Mouse (Mus musculus): ENCODE results near the gene Defb29. TPM values are rescaled to one million over a fixed set of nuclear protein-coding genes. Genes with fewer than 3 reads are reported as not detected.

The Defb29 gene
- total and polyA plus RNA-seq, 2 experiments from 2014 or later = not detected

- WGBS = 76% methylated on average over 6 of the region's 6 CpGs
- no peak overlapping the region for H3K27ac ChIP-seq (ENCODE audit: low read depth)
- H3K9ac ChIP-seq (replicated peaks; ENCODE audit: low read depth, low read length) = no peak overlapping the region
- H3K27me3 ChIP-seq (ENCODE audit: control insufficient read depth, insufficient read depth, low read length) = no peaks in the 10 kb centered on the region
- DNase-seq (ENCODE audit: low spot score) (no peak), ATAC-seq (ENCODE audit: insufficient read depth, low read depth) (no peak)
- no peaks in the 10 kb centered on the region for H3K9me3 ChIP-seq (replicated peaks; ENCODE audit: control insufficient read depth, low read length)
- H3K36me3 ChIP-seq (replicated peaks; ENCODE audit: control insufficient read depth, insufficient read depth, low read length) = no peaks in the 10 kb centered on the region
- TF ChIP-seq CTCF (IDR thresholded peaks at IDR 0.05; ENCODE audit: low read depth) (peak; percentile 16; the same call in 1 of the 2 replicates), EP300 (IDR thresholded peaks at IDR 0.05; ENCODE audit: low read depth) (no peak)
- no peaks in the 10 kb centered on the region for H3K4me1 ChIP-seq (ENCODE audit: control insufficient read depth, insufficient read depth)
- H3K4me3 ChIP-seq (ENCODE audit: low read depth, low read length) = no peak overlapping the region
- no peak overlapping the region for H3K4me2 ChIP-seq (ENCODE audit: low read depth, low read length)
Observed at GRCm38 (mm10) chr2:152500863-152501229, 39.1 kb downstream of the Defb29 start.

GRCm38 (mm10) chr2:152500204-152500862 lies 39.6 kb downstream of the Defb29 start:
- H3K4me2 ChIP-seq (ENCODE audit: low read depth, low read length) = no peak overlapping the region
- no peaks in the 10 kb centered on the region for H3K27me3 ChIP-seq (ENCODE audit: control insufficient read depth, insufficient read depth, low read length)
- H3K36me3 ChIP-seq (replicated peaks; ENCODE audit: control insufficient read depth, insufficient read depth, low read length) = no peaks in the 10 kb centered on the region
- DNase-seq (ENCODE audit: low spot score) (no peak), ATAC-seq (ENCODE audit: insufficient read depth, low read depth) (no peak)
- H3K9me3 ChIP-seq (replicated peaks; ENCODE audit: control insufficient read depth, low read length) = no peaks in the 10 kb centered on the region
- H3K27ac ChIP-seq (ENCODE audit: low read depth) = no peak overlapping the region
- TF ChIP-seq EP300 (IDR thresholded peaks at IDR 0.05; ENCODE audit: low read depth) (no peak), CTCF (IDR thresholded peaks at IDR 0.05; ENCODE audit: low read depth) (no peak)
- H3K4me1 ChIP-seq (ENCODE audit: control insufficient read depth, insufficient read depth) = no peaks in the 10 kb centered on the region
- H3K4me3 ChIP-seq (ENCODE audit: low read depth, low read length) = no peak overlapping the region
- no peak overlapping the region for H3K9ac ChIP-seq (replicated peaks; ENCODE audit: low read depth, low read length)
- 40% methylated on average over 7 of the region's 7 CpGs for WGBS

- no peak overlapping the region for H3K27ac ChIP-seq (ENCODE audit: low read depth)
- WGBS = 65% methylated on average over 6 of the region's 6 CpGs
- no peak overlapping the region for H3K4me2 ChIP-seq (ENCODE audit: low read depth, low read length)
- DNase-seq (ENCODE audit: low spot score) (no peak), ATAC-seq (ENCODE audit: insufficient read depth, low read depth) (no peak)
- H3K9ac ChIP-seq (replicated peaks; ENCODE audit: low read depth, low read length) = no peak overlapping the region
- no peaks in the 10 kb centered on the region for H3K27me3 ChIP-seq (ENCODE audit: control insufficient read depth, insufficient read depth, low read length)
- H3K36me3 ChIP-seq (replicated peaks; ENCODE audit: control insufficient read depth, insufficient read depth, low read length) = no peaks in the 10 kb centered on the region
- H3K9me3 ChIP-seq (replicated peaks; ENCODE audit: control insufficient read depth, low read length) = no peaks in the 10 kb centered on the region
- no peak overlapping the region for H3K4me3 ChIP-seq (ENCODE audit: low read depth, low read length)
- H3K4me1 ChIP-seq (ENCODE audit: control insufficient read depth, insufficient read depth) = no peaks in the 10 kb centered on the region
- no peak for TF ChIP-seq EP300 (IDR thresholded peaks at IDR 0.05; ENCODE audit: low read depth)
- no peak for TF ChIP-seq CTCF (IDR thresholded peaks at IDR 0.05; ENCODE audit: low read depth)
Observed at GRCm38 (mm10) chr2:152498020-152498419, 41.9 kb downstream of the Defb29 start.

GRCm38 (mm10) chr2:152493151-152493550 lies 46.7 kb downstream of the Defb29 start:
- Histone ChIP-seq H3K27ac (ENCODE audit: low read depth) (no peak overlapping the region), H3K36me3 (replicated peaks; ENCODE audit: control insufficient read depth, insufficient read depth, low read length) (no peaks in the 10 kb centered on the region), H3K27me3 (ENCODE audit: control insufficient read depth, insufficient read depth, low read length) (no peaks in the 10 kb centered on the region), H3K4me1 (ENCODE audit: control insufficient read depth, insufficient read depth) (no peaks in the 10 kb centered on the region), H3K9ac (replicated peaks; ENCODE audit: low read depth, low read length) (no peak overlapping the region), H3K9me3 (replicated peaks; ENCODE audit: control insufficient read depth, low read length) (no peaks in the 10 kb centered on the region), H3K4me2 (ENCODE audit: low read depth, low read length) (no peak overlapping the region), H3K4me3 (ENCODE audit: low read depth, low read length) (no peak overlapping the region)
- TF ChIP-seq EP300 (IDR thresholded peaks at IDR 0.05; ENCODE audit: low read depth) = no peak
- TF ChIP-seq CTCF (IDR thresholded peaks at IDR 0.05; ENCODE audit: low read depth) = no peak
- WGBS = 77% methylated on average over 6 of the region's 6 CpGs
- DNase-seq (ENCODE audit: low spot score) (no peak), ATAC-seq (ENCODE audit: insufficient read depth, low read depth) (no peak)

- no peak within 1 kb of the TSS for H3K4me2 ChIP-seq (ENCODE audit: low read depth, low read length)
- no peak for TF ChIP-seq EP300 (IDR thresholded peaks at IDR 0.05; ENCODE audit: low read depth)
- no peak for TF ChIP-seq CTCF (IDR thresholded peaks at IDR 0.05; ENCODE audit: low read depth)
- no peak within 1 kb of the TSS for H3K4me3 ChIP-seq (ENCODE audit: low read depth, low read length)
- no peaks in the 10 kb centered on the region for H3K36me3 ChIP-seq (replicated peaks; ENCODE audit: control insufficient read depth, insufficient read depth, low read length)
- no peaks in the 10 kb centered on the region for H3K4me1 ChIP-seq (ENCODE audit: control insufficient read depth, insufficient read depth)
- H3K9me3 ChIP-seq (replicated peaks; ENCODE audit: control insufficient read depth, low read length) = no peaks in the 10 kb centered on the region
- no peaks in the 10 kb centered on the region for H3K27me3 ChIP-seq (ENCODE audit: control insufficient read depth, insufficient read depth, low read length)
- DNase-seq (ENCODE audit: low spot score) (no peak), ATAC-seq (ENCODE audit: insufficient read depth, low read depth) (no peak)
- no peak within 1 kb of the TSS for H3K9ac ChIP-seq (replicated peaks; ENCODE audit: low read depth, low read length)
- no peak within 1 kb of the TSS for H3K27ac ChIP-seq (ENCODE audit: low read depth)
Observed at GRCm38 (mm10) chr2:152490038-152490437, 49.9 kb downstream of the Defb29 start, which contains the start of gene Defb22. Gene Defb22, minus strand, starts transcription at chr2:152490138.

Other genes starting within 250 kb of the Defb29 start
- 60.9 and 65.8 TPM in 2 replicates for gene Tbc1d20, start 246.3 kb downstream of the Defb29 start, total RNA-seq (2014; rRNA removed; ENCODE audit: low replicate concordance)
- 22.8 and 23.7 TPM in 2 replicates for gene Tbc1d20, start 246.3 kb downstream of the Defb29 start, polyA plus RNA-seq (2015; fragmentation: Nextera tagmentation; extraction: Ambion mirVana)
- 104 and 112 TPM in 2 replicates for gene Rbck1, start 207.4 kb downstream of the Defb29 start, total RNA-seq (2014; rRNA removed; ENCODE audit: low replicate concordance)
- 52.0 and 54.4 TPM in 2 replicates for gene Rbck1, start 207.4 kb downstream of the Defb29 start, polyA plus RNA-seq (2015; fragmentation: Nextera tagmentation; extraction: Ambion mirVana)
- gene Trib3, start 196.1 kb downstream of the Defb29 start, total RNA-seq (2014; rRNA removed; ENCODE audit: low replicate concordance) = 0.39 TPM in 1 of 2 replicates, not detected in the other
- gene Trib3, start 196.1 kb downstream of the Defb29 start, polyA plus RNA-seq (2015; fragmentation: Nextera tagmentation; extraction: Ambion mirVana) = 2.5 and 2.6 TPM in 2 replicates
- gene Nrsn2, start 163.5 kb downstream of the Defb29 start, total RNA-seq (2014; rRNA removed; ENCODE audit: low replicate concordance) = not detected in 2 replicates
- gene Nrsn2, start 163.5 kb downstream of the Defb29 start, polyA plus RNA-seq (2015; fragmentation: Nextera tagmentation; extraction: Ambion mirVana) = 0.12 and 0.33 TPM in 2 replicates
- 19.9 and 30.0 TPM in 2 replicates for gene Sox12, start 142.0 kb downstream of the Defb29 start, total RNA-seq (2014; rRNA removed; ENCODE audit: low replicate concordance)
- 5.0 and 5.5 TPM in 2 replicates for gene Sox12, start 142.0 kb downstream of the Defb29 start, polyA plus RNA-seq (2015; fragmentation: Nextera tagmentation; extraction: Ambion mirVana)
- 21.1 and 27.2 TPM in 2 replicates for gene Zcchc3, start 125.1 kb downstream of the Defb29 start, total RNA-seq (2014; rRNA removed; ENCODE audit: low replicate concordance)
- 18.3 and 20.6 TPM in 2 replicates for gene Zcchc3, start 125.1 kb downstream of the Defb29 start, polyA plus RNA-seq (2015; fragmentation: Nextera tagmentation; extraction: Ambion mirVana)
- 0.15 and 1.7 TPM in 2 replicates for gene 6820408C15Rik, start 124.5 kb downstream of the Defb29 start, total RNA-seq (2014; rRNA removed; ENCODE audit: low replicate concordance)
- 5.4 and 5.6 TPM in 2 replicates for gene 6820408C15Rik, start 124.5 kb downstream of the Defb29 start, polyA plus RNA-seq (2015; fragmentation: Nextera tagmentation; extraction: Ambion mirVana)
- gene Defb23, start 75.5 kb downstream of the Defb29 start, total RNA-seq (2014; rRNA removed; ENCODE audit: low replicate concordance) = not detected in 2 replicates
- gene Defb23, start 75.5 kb downstream of the Defb29 start, polyA plus RNA-seq (2015; fragmentation: Nextera tagmentation; extraction: Ambion mirVana) = not detected in 2 replicates
- not detected in 2 replicates for gene Defb20, start 63.0 kb downstream of the Defb29 start, total RNA-seq (2014; rRNA removed; ENCODE audit: low replicate concordance)
- gene Defb20, start 63.0 kb downstream of the Defb29 start, polyA plus RNA-seq (2015; fragmentation: Nextera tagmentation; extraction: Ambion mirVana) = not detected in 2 replicates
- gene Defb22, start 50.0 kb downstream of the Defb29 start, total RNA-seq (2014; rRNA removed; ENCODE audit: low replicate concordance) = not detected in 2 replicates
- not detected in 2 replicates for gene Defb22, start 50.0 kb downstream of the Defb29 start, polyA plus RNA-seq (2015; fragmentation: Nextera tagmentation; extraction: Ambion mirVana)
- gene Defb26, start 28.4 kb downstream of the Defb29 start, total RNA-seq (2014; rRNA removed; ENCODE audit: low replicate concordance) = not detected in 2 replicates
- gene Defb26, start 28.4 kb downstream of the Defb29 start, polyA plus RNA-seq (2015; fragmentation: Nextera tagmentation; extraction: Ambion mirVana) = not detected in 2 replicates
- not detected in 2 replicates for gene Defb28, start 21.8 kb downstream of the Defb29 start, total RNA-seq (2014; rRNA removed; ENCODE audit: low replicate concordance)
- not detected in 2 replicates for gene Defb28, start 21.8 kb downstream of the Defb29 start, polyA plus RNA-seq (2015; fragmentation: Nextera tagmentation; extraction: Ambion mirVana)
- gene Gm17416, start 29.2 kb upstream of the Defb29 start, total RNA-seq (2014; rRNA removed; ENCODE audit: low replicate concordance) = not detected in 2 replicates
- gene Gm17416, start 29.2 kb upstream of the Defb29 start, polyA plus RNA-seq (2015; fragmentation: Nextera tagmentation; extraction: Ambion mirVana) = not detected in 2 replicates
- not detected in 2 replicates for gene Defb21, start 32.6 kb upstream of the Defb29 start, total RNA-seq (2014; rRNA removed; ENCODE audit: low replicate concordance)
- gene Defb21, start 32.6 kb upstream of the Defb29 start, polyA plus RNA-seq (2015; fragmentation: Nextera tagmentation; extraction: Ambion mirVana) = not detected in 2 replicates
- not detected in 2 replicates for gene Defb19, start 40.2 kb upstream of the Defb29 start, total RNA-seq (2014; rRNA removed; ENCODE audit: low replicate concordance)
- gene Defb19, start 40.2 kb upstream of the Defb29 start, polyA plus RNA-seq (2015; fragmentation: Nextera tagmentation; extraction: Ambion mirVana) = 2.2 and 2.6 TPM in 2 replicates
- gene Defb45, start 59.3 kb upstream of the Defb29 start, total RNA-seq (2014; rRNA removed; ENCODE audit: low replicate concordance) = not detected in 2 replicates
- not detected in 2 replicates for gene Defb45, start 59.3 kb upstream of the Defb29 start, polyA plus RNA-seq (2015; fragmentation: Nextera tagmentation; extraction: Ambion mirVana)
- gene Defb36, start 64.2 kb upstream of the Defb29 start, total RNA-seq (2014; rRNA removed; ENCODE audit: low replicate concordance) = not detected in 2 replicates
- gene Defb36, start 64.2 kb upstream of the Defb29 start, polyA plus RNA-seq (2015; fragmentation: Nextera tagmentation; extraction: Ambion mirVana) = not detected in 2 replicates
- not detected in 2 replicates for gene Defb25, start 83.0 kb upstream of the Defb29 start, total RNA-seq (2014; rRNA removed; ENCODE audit: low replicate concordance)
- 0.53 and 0.54 TPM in 2 replicates for gene Defb25, start 83.0 kb upstream of the Defb29 start, polyA plus RNA-seq (2015; fragmentation: Nextera tagmentation; extraction: Ambion mirVana)
- gene Rem1, start 86.9 kb upstream of the Defb29 start, total RNA-seq (2014; rRNA removed; ENCODE audit: low replicate concordance) = 4.8 and 12.5 TPM in 2 replicates
- 10.2 TPM in 2 replicates for gene Rem1, start 86.9 kb upstream of the Defb29 start, polyA plus RNA-seq (2015; fragmentation: Nextera tagmentation; extraction: Ambion mirVana)
- 68.6 and 72.9 TPM in 2 replicates for gene H13, start 129.4 kb upstream of the Defb29 start, total RNA-seq (2014; rRNA removed; ENCODE audit: low replicate concordance)
- gene H13, start 129.4 kb upstream of the Defb29 start, polyA plus RNA-seq (2015; fragmentation: Nextera tagmentation; extraction: Ambion mirVana) = 53.4 and 55.0 TPM in 2 replicates
- 6.5 and 11.7 TPM in 2 replicates for gene Mcts2, start 146.9 kb upstream of the Defb29 start, total RNA-seq (2014; rRNA removed; ENCODE audit: low replicate concordance)
- gene Mcts2, start 146.9 kb upstream of the Defb29 start, polyA plus RNA-seq (2015; fragmentation: Nextera tagmentation; extraction: Ambion mirVana) = 30.9 and 31.6 TPM in 2 replicates
- 146 and 188 TPM in 2 replicates for gene Id1, start 196.2 kb upstream of the Defb29 start, total RNA-seq (2014; rRNA removed; ENCODE audit: low replicate concordance)
- 46.7 and 59.3 TPM in 2 replicates for gene Id1, start 196.2 kb upstream of the Defb29 start, polyA plus RNA-seq (2015; fragmentation: Nextera tagmentation; extraction: Ambion mirVana)
- 13.4 and 29.9 TPM in 2 replicates for gene Cox4i2, start 214.1 kb upstream of the Defb29 start, total RNA-seq (2014; rRNA removed; ENCODE audit: low replicate concordance)
- gene Cox4i2, start 214.1 kb upstream of the Defb29 start, polyA plus RNA-seq (2015; fragmentation: Nextera tagmentation; extraction: Ambion mirVana) = 17.0 and 21.4 TPM in 2 replicates